Mouse (Mus musculus) kidney, adult 9 months (tissue): Measurements from ENCODE around the gene Coch.
"Not testable (repeated sequence)": the region's sequence is repeated elsewhere in the genome, so short reads cannot be mapped to it uniquely, and the experiment has no call there.

ENCODE experiments used
- DNase-seq: peaks from one replicate; pipeline ENCODE4 v3.0.0; 2022

Coch gene

DNA sequence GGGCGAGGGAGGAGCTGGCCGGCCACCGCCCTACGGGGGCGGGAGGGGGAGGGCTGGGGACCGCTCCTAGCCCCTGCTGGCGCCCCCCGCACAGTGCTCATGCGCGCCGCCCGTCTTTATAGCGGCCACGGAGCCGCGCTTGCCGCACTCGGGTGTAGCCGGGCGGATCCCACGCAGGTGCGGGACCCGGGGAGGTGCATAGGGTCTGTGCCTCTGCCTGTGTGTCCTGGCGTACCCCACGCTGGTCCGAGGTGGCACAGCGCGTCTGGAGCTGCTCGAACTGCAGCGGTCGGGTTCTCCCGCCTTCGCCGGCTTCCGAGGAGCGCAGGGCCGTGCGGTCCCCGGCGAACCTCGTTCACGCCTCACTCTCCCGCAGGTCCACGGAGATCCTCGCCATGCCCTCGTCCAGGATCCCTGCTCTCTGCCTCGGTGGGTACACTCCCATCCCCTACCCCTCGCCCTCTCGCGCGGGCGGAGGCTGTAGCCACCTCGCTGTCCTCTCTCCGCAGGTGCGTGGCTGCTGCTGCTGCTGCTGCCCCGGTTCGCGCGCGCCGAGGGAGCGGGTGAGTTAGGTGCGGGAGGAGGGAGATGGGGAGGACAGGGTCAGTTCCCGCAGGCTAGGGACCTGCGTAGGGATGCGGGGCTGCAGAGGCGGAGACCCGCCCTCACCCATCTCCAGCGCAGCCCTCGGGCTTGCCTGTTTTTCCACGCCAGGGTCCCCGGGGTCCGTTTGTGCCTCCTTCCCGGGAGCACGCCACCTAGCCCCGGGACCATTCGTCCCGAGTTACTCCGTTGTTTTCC lies at the start of gene Coch:
Gene Coch, plus strand, starts transcription at position 113 of the 801 bp plus-strand sequence.
- no peak for DNase-seq

DNA sequence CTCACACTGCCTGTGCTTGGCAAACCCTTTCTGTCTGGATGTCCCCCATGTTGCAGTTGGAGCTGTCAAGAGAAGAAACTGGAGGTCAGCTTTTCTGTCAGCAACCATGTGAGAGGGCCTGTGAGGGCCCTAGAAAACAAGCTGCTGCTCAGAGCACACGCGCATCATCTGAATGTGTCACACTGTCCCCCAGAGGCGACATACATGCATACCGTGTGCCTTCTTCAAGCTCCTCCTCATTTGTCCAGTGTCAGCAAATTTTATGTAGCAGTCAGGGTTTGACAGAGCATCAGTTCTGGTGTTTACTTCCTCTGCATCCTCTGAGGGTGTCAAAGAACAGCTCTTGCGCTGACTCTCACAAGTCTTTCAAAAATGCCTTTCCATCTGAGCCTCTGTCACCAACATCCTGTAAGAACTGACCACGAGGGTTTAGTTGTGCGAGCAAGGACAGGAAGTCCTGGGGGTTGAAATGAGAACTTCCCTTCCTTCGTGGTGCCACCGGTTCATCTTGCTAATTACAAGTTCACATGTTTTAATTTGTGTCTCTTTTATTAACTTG lies 49.7 kb upstream of the Coch start:
- no peak for DNase-seq

DNA sequence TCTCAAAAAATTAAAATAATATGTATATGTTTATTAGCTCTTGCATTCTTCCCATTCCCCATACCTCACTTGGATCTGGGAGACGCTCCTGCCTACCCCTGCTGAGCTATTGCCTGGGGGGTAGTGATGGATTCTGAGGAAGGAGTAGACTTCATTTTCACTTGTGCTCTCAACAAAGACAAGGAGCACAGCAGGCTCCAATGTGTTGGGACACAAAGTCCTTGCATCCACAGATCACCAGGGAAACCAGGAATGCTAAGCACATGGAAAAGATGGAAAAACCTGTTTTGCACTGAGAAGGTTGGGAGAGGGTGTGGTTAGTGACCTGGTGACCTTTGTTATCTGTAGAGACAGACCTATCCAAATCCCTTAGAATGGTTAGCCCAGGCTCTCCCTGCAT lies 38.1 kb upstream of the Coch start:
- no peak for DNase-seq

DNA sequence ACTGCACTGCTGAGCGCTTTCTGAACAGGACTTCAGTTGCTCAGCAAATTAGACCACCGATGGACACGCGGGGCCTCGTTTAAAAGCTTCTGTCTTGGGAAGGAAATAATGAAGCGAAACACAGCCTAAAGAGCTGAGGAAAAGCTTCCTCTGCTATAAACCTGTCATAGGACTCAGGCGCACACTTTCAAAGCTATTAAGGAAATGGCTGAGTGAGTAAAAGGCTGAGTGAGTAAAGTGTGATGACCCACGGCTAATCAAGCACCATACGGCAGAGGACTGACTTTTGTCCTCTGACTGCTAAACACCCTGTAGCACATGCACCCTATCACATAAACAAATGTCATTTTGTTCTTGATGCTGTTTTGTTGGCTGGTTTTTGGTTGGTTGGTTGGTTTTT lies 31.7 kb upstream of the Coch start:
- DNase-seq, result no peak

DNA sequence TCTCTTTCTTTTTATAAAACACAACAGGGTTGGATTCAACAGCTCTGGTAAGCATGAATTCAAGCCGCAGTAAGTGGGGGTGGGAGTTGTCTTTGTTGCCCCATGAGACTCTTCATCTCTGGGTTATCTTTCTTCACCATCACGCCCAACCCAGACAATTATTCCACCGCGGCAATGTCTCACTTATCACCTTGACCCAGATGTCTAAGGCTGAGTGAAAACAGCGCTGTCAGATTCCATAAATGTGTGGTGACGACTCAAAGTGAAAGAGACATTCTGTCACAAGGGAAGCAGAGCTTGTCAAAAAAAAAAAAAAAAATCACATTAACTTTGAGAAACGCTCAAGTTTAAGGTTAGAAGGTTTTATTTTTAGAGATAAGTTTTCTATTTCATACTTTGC lies 25.9 kb upstream of the Coch start:
- no peak for DNase-seq

DNA sequence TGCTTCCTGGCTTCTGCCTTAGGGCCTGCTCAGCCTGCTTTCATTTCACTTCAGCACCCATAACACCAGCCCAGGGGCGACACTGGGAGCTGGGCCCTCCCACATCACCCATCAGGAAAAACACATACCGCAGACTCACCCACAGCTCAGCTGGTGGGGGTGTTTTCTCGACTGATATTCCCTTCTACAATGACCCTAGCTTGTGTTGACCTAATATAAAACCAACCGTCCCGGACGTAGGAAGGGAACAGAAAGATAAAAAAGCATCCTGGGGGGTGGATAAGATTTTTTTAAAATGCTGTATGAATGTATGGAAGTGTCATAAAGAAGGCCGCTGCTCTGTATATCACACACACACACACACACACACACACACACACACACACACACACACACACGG lies 23.7 kb upstream of the Coch start:
- DNase-seq, result no peak

DNA sequence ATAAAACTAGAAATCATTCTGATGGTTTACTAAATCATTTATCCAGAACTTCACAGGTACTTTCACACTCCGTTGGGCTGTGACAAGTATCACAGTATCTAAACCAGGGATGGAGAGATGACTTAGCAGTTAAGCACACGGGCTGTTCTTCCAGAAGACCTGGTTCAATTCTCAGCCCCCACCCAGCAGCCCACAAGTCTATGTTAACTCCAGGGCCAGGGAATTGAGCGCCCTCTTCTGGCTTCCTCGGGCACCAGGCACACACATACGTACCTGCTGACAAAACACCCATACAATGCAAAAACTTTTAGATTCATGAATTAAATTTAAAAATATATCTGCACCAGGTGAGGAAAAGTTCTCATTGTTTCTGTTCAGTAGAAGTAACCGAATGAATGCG lies 23.2 kb upstream of the Coch start:
- DNase-seq, result no peak

DNA sequence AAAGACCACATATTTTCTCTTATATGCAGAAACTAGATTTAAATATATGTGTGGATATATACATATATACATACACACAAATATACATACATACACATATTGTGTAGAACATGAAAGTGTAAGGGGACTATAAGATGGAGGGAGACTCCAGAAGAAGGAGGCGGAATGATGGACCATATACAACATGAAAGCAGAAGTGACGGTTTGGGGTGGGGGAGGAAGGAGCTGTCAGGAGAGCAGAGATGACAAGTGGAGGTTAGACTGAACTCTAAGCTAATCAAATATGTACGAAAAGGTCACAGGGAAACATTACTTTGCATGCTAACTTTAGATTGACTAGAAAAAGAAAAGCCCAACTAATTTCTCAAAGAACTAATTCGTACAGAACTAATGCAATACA lies 20.5 kb upstream of the Coch start:
- DNase-seq, result no peak

DNA sequence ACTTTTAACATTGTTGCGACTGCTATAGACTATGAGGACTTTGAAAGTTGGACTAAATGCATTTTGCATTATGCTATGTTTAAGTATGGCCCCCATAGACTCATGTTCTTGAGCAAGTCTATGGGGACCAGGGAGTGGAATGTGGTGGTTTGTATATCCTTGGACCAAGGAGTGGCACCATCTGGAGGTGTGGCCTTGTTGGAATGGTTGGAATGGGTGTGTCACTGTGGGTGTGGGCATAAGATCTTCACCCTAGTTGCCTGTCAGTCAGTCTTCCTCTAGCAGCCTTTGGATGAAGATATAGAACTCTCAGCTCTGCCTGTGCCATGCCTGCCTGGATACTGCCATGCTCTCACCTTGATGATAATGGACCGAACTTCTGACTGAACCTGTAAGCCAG lies 15.3 kb upstream of the Coch start:
- DNase-seq, result not testable (repeated sequence)

DNA sequence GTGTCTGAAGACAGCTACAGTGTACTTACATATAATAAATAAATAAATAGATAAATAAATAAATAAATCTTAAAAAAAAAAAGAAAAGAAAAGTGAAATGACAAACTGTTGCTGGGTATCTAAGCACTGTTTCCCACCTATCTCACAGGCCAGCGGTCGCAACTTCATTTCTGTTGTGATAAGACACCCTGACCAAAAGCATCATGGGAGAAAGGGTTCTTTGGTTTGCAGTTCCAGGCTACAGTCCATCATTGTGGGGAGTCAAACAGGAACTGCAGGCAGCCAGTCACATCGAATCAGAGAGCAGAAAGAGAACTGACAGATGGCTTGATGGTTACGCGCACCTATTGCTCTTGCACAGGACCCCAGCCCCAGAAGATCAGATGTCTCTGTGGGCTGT lies 3.9 kb upstream of the Coch start:
- DNase-seq, result no peak

DNA sequence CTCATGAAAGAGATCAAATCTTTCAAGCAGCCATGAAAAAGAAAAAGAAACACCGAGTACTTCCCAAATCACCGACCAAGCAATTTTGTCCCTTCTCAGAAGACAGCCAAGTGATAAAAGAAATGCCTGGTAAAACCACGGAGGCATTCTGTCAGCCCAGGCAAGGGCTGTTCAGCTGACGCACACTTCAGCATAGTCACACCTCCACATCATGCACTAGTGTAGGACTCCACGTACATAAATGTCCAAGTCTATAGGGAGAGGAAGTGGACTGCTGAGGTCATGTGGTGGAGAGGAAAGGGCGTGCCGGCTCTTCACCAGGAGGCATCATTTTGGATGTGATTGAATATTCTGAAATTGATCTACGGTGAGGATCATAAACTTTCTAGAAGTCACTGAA lies 1.2 kb upstream of the Coch start:
- DNase-seq, result no peak

DNA sequence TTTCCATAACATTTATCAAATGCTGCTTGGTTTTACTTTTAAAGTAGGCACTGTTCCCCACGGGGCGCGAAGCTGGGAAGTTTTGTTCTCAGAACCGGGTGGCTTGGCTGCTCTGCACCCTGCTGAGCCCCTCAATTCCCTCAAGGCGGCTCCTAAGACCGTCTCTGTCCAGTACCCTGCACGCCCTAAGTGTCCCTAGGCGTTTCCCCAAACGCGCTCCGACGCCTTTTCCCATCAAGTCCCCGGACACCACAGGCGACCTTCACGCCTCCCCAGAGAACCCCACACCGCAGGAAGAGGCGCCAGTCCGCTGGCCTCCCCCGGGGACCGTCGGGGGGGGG lies 283 bp upstream of the Coch start:
- DNase-seq, result no peak

DNA sequence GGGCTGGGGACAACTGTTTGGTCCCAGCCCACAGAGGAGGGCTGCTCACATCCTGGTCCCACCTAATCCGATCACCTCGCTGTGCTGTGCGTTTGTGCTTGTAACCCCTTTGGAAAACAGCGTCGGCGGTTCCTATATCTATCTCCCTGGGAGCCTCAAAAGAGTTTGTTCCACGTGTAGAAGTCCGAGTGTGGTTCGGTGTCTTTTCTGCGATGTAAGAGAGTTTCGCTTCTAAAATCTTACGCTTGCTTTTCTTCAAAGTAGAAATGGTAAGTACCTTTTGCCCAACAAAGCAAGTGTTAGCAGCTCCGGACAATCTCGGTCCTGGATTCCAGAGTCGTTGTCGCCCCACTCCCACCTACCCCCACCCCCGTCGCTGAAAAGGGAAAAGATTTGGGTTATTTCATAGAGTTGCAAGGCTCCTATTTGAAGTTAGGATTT lies 909 bp downstream of the Coch start:
- DNase-seq, result no peak

DNA sequence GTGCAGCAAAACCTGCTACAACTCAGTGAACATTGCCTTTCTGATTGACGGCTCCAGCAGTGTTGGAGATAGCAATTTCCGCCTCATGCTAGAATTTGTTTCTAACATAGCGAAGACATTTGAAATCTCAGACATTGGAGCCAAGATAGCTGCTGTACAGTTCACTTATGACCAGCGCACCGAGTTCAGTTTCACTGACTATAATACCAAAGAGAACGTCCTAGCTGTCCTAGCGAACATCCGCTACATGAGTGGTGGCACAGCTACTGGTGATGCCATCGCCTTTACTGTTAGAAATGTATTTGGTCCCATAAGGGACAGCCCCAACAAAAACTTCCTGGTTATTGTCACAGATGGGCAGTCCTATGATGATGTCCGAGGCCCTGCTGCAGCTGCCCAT lies 10.2 kb downstream of the Coch start:
- no peak for DNase-seq

DNA sequence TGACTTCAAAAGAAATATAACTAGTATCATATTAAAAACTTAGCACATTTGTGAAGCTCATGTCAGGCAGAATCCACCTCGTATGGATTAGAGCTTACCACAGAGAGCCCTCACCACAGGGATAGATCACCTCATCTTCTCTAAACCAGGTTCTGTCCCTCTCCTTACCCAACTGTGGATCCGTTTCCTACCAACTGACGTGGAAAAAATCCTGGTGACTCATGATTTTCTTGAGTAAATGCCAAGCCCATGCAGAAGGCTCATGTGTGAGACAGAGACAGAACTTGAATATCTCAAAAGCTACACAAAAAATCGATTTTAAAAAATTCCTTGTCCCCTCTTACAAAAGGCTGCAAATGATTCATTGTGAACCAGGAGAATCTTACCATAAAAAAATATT lies 13.0 kb downstream of the Coch start:
- DNase-seq, result no peak

DNA sequence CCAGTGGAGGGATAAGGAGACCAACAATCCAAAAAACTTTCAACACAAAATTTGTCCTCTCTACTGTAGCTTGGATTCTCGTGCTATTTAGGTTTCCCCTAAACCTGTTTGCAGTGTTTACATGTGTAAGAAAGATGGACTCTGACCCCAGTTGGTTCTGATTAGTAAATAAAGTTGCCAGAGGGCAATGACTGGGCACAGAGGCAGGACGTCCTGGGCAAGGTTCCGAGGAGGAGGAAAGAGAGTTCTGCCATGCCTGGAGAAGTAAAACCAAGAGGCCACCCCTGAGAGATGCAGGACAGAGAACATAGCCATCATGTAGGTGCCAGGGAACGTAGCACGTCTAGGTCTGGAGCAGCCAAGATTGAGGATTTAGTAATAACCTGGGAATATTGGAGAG lies 19.2 kb downstream of the Coch start:
- DNase-seq, result peak; percentile 58

DNA sequence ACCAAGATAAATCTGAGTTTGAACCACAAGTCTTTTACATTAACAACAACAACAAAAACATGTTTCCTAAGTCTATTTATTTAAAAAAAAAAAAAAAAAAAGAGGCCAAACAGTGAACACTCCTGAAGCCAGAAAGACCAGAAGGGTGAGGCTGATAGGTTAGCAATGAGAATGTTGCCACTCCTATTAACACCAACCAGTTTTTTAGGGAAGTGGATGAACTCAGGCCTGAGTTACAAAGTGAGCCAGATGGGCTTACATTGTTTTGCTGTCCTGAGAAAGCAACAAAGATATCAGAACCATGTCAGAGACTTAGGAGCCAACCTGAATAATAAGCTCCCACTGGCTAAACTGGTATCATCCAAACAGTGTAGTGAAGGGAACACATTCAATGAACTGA lies 27.4 kb downstream of the Coch start:
- DNase-seq, result no peak

DNA sequence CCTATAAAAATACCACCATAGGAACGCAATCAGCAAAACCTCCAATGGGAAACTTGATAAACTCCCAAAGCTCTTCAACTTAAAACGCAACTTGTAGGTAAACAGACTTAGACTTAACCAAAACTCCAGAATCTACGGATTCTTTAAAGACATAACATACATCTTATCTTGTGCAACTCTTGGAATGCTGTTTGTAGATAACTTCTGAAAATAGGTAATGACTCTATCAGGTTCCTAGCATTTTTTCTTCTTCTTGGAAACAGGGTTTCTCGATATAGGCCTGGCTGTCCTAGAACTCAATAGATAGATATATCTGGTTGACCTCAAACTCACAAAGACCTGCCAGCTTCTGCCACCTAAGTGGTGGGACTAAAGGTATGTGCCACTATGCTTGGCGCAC lies 28.0 kb downstream of the Coch start:
- no peak for DNase-seq

DNA sequence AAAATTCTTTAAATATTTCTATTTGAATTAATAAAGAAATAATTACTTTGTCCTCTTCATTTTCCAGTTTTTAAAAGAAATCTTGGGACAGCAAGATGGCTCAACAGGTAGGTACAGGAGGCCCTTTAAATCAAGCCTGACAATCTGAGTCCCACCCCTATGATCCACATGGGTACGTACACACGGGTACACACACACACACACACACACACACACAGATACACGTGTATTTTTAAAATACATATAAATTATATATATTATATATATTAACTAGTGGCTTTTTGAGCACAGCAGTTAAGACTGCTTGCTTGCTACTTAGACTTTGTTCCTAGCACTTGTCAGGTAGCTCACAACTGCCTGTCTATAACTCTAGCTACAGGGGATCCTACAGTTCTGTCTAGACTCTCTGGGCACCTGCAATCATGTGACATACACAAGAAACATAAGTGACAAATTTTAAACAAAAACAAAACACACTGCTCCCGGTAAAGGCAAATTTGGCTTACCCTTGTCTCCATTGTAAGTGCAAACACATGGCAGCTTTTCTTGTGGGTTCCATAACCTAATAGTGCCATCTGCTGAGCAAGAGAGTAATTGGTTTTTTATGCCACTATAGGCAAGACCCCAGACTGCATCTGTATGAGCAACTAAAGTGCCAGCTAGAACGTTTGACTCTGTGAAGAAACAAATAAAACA lies 29.7 kb downstream of the Coch start:
- DNase-seq, result no peak

DNA sequence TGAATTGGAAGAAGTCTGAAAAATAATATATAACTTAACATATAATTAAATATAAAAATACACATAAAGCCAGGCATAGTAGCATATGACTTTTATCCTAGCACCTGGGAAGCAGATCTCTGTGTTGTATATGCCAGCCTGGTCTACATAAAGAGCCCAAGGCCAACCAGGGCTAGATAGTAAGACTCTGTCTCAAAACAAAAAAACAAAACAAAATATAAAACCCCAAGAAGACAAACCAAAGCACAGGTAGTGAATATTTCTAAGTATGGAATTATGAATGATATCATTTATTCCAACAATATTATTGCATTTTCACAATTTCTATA lies 30.2 kb downstream of the Coch start:
- no peak for DNase-seq

DNA sequence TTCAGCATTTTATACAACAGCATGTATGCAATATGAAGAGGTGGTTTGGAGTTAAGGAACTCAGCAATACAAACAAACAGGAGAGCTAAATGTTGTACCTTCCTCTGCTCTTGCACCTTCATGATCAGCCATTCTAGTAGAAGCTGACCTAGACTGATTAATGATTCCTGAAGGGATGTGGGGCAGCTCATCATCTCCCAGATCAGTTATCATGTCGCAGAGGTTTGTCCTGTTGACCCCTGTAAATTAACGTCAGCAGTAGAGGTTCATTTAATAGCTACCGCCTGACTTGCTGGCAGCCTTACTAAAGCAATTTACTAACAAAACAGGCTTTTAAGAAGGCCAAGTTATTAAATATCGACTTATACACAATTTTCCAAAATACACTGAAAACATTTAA lies 40.3 kb downstream of the Coch start:
- DNase-seq, result peak; percentile 67

DNA sequence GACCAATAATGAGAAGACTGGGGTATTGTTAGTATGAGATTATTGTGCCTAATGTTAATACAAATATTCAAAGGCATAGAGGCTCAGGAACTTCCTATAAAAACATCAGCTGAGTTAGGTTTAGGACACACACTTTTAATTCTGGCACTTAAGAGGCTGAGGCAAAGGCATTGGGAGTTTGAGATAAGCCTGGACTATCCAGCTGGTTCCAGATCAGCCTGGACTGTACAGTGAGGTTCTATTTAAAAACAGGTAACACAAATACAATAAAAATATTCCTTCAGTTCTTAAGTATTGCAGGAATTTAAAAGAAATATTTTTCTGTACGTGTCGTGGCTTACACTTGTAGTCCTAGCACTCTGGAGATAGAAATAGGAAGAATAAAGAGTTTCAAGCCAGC lies 43.1 kb downstream of the Coch start:
- DNase-seq, result no peak

DNA sequence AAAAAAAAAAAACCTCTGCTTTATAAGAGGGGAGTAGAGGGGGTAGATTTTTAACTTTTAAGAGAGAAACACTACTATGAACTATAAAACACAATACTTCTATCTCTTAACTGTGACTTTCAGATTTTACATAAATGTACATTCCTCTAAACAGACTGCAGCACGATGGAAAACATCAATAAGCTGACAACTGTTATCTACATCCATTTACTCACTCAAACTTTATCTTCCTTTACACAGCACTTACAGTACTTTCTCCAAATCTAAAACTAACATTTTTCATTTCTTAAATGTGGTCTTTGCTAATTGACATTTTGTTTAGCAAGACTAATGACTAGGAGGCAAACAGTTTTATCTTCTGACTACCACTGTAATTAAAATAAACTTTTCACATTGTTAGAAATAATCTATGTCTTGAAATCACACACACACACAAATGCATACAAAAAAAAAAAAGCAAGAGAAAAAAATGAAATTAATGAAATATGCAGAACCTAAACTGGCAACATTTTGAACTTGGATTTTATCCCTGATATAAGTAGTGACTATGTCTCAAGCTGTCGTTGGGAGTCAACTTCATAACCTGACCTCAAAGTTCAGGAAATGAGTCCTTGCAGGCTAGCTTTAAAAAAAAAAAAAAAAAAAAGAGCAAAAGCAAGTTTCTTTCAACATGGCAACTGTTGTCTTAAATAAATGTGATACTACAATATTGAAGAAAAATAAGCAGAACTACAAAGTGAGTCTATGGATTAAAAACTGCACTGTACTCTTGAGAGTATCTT lies 43.7 kb downstream of the Coch start:
- DNase-seq, result no peak

DNA sequence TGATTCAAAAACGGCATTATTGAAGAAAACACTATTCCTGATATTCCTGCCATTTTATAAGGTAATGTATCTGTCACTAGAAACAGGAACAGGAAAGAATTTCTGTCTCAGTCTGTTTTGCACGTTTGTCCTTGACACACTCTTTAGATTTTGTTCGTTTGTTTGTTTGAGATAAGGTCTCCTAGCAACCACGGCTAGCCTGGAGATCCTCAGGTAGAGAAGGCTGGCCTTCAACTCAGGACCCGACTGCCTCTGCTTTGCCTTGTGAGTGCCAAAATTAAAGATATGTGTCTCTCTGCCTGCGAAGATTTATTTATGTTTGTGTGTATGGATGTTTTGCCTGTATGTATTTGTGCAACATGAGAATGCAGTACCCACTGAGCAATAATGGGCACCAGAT lies 48.7 kb downstream of the Coch start:
- no peak for DNase-seq
